Mouse (Mus musculus): ENCODE data around the gene Rab11fip4. TPM values are rescaled to one million over a fixed set of nuclear protein-coding genes. Genes with fewer than 3 reads are reported as not detected.

Gene Rab11fip4
- total RNA-seq, 1 experiment from 2014 or later: 72.3 TPM

DNA sequence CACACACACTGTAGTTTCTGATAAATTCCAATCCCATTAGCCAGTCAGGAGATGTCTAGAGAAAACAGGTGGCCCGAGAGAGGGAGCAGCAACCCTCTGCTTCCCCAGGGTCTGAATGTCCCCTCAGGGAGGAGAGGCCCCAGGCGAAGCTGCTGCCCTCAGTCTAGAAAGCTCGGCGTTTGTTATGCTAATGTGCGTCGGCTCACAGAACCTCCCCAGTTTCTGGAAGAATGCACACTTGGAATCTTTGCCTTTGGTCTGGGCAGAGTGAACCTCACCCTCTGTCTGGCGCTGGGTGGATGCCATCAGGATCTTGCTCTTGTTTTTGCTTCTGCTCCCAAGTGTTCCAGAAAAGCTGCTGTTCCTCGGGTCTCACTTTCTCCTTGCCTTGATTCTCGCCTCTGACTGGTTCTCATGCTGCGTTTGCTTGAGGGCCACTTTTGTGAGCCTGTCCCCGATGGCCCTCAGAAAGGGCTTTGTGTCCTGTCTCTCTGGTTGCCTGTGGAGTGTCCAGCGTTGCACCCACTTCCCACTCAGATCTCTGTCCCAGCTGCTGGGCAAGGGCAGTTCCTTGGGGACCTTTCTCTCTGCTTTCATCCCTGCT is 55.6 kb downstream of the Rab11fip4 start:
- ATAC-seq (ENCODE audit: extremely low read depth, insufficient number of reproducible peaks, low FRiP score, poor library complexity, severe bottlenecking): no peak

- ATAC-seq (ENCODE audit: extremely low read depth, insufficient number of reproducible peaks, low FRiP score, poor library complexity, severe bottlenecking): no peak
Observed at GRCm38 (mm10) chr11:79647071-79647501, 56.1 kb downstream of the Rab11fip4 start.

- ATAC-seq (ENCODE audit: extremely low read depth, insufficient number of reproducible peaks, low FRiP score, poor library complexity, severe bottlenecking): no peak
Observed at GRCm38 (mm10) chr11:79650359-79650835, 59.4 kb downstream of the Rab11fip4 start.

GRCm38 (mm10) chr11:79652257-79652656 is 61.2 kb downstream of the Rab11fip4 start:
- ATAC-seq (ENCODE audit: extremely low read depth, insufficient number of reproducible peaks, low FRiP score, poor library complexity, severe bottlenecking): peak; percentile 59; the same call in 1 of the 2 replicates

DNA sequence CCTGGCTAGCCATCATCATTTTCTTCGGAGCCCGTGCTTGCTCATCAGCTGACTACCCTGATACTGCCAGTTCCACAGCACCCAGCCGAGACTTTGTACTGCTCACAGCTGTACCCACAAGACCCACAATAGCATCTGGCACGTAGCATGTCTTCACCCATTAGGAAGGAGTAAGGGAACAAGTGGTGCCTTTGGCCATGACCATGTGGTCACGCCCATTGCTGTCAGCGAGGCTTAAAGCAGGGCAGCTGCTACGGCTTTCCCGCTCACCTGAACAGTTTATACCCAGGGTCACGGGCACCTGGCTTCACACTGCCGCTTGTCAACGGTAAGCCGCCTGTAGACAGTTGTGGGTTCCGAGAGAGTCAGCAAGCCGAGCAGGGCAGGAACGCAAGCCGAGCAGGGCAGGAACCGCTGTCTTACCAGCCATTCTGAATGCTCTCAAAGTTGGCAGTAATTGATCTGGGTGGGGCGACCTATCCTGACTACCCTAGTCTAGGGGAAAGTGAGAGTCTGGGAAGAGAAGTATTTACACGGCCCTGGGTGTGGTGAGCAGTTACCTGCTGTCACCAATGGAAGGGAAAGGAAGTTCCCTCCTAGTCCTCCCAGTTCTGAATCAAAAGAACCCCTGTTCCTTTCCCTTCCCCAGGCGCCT is 62.0 kb downstream of the Rab11fip4 start:
- ATAC-seq (ENCODE audit: extremely low read depth, insufficient number of reproducible peaks, low FRiP score, poor library complexity, severe bottlenecking): peak; percentile 9; the same call in 1 of the 2 replicates

DNA sequence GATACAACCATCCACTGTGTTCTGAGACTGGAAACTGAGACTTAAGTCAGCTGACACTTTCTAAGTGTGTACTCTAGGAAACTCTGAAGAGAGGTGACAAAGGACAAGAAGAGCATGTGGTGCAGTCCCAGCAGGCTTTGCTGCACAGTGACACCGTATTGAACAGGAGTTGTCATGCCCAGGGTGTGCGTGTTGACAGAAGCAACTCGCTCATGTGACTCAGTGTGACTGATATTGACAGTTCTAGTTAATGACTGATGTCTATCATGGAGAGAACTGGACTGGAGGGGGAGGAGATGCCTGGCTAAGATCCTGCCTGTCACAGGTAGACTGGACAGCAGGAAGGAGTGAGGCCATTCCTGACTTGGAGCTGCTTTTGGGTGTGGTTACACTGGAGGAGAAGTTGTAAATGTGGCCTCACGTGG is 63.4 kb downstream of the Rab11fip4 start:
- no peak for ATAC-seq (ENCODE audit: extremely low read depth, insufficient number of reproducible peaks, low FRiP score, poor library complexity, severe bottlenecking)

GRCm38 (mm10) chr11:79655592-79655991 is 64.6 kb downstream of the Rab11fip4 start:
- ATAC-seq (ENCODE audit: extremely low read depth, insufficient number of reproducible peaks, low FRiP score, poor library complexity, severe bottlenecking): no peak

GRCm38 (mm10) chr11:79656491-79656890 is 65.5 kb downstream of the Rab11fip4 start:
- ATAC-seq (ENCODE audit: extremely low read depth, insufficient number of reproducible peaks, low FRiP score, poor library complexity, severe bottlenecking): no peak

GRCm38 (mm10) chr11:79657053-79657452 is 66.0 kb downstream of the Rab11fip4 start:
- ATAC-seq (ENCODE audit: extremely low read depth, insufficient number of reproducible peaks, low FRiP score, poor library complexity, severe bottlenecking): no peak

- peak; percentile 72 for ATAC-seq (ENCODE audit: extremely low read depth, insufficient number of reproducible peaks, low FRiP score, poor library complexity, severe bottlenecking)
Observed at GRCm38 (mm10) chr11:79658205-79658825, 67.3 kb downstream of the Rab11fip4 start.

DNA sequence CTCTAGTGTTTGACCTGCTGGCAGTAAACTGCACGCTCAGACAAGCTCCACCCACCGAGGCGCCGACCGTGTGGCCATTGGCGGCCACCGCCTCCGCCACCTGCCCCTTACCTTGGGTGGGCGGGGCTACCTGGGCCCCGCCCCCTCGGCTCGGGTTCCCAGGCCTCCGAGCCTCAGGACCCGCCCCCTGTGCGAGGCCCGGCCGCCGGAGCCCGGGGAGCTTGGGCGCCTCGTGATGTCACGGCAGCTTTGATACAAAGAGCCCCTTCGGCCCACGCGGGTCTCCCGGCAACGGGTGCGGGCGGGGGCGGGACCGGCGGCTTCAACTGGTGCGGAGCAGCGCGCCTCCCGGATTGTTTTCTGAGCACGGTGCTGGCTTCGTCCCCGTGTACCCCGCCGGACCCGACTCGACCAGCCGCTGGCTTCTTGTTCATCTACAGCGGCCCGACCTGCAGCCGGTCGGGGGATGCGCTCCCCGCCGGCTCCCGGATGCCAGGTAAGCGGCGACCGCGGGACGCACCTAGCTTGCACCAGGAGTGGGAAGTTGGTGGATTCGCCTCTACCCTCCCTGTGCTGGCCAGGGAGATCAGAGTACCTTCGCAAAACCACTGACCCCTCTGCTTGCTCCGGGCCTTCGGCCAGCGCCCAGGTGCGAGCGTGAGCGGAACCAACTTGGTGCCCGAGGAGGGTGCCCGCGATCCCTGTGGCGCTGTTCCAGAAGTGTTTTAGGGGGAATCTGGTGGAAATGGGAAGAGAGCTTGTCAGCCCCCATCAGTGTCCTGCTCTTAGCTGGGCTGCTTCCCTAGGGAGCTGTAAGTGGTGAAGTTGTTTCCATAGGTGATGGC is 69.6 kb downstream of the Rab11fip4 start:
- peak; percentile 67 for ATAC-seq (ENCODE audit: extremely low read depth, insufficient number of reproducible peaks, low FRiP score, poor library complexity, severe bottlenecking)

GRCm38 (mm10) chr11:79661877-79662545 is 71.0 kb downstream of the Rab11fip4 start:
- no peak for ATAC-seq (ENCODE audit: extremely low read depth, insufficient number of reproducible peaks, low FRiP score, poor library complexity, severe bottlenecking)

DNA sequence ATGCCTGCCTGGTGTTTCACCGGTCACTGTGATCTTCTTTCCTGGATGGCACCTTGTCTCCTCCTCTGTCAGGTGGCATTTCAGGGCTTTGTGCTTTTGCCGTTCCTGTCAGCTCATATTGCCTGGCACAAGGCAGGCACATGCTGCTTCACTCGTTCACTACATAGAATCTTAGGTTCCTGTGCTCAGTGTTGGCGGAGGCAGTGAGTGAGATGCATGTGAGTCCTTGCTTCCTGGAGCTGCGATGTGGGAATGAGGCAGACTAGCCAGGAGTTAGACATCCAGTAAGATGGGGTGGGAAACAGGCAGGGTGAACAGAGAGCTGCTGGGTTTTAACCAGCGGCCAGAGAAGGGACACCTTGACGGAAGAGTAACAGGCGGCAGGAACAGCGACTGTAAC is 72.1 kb downstream of the Rab11fip4 start:
- no peak for ATAC-seq (ENCODE audit: extremely low read depth, insufficient number of reproducible peaks, low FRiP score, poor library complexity, severe bottlenecking)

- no peak for ATAC-seq (ENCODE audit: extremely low read depth, insufficient number of reproducible peaks, low FRiP score, poor library complexity, severe bottlenecking)
Observed at GRCm38 (mm10) chr11:79663570-79663969, 72.6 kb downstream of the Rab11fip4 start.

DNA sequence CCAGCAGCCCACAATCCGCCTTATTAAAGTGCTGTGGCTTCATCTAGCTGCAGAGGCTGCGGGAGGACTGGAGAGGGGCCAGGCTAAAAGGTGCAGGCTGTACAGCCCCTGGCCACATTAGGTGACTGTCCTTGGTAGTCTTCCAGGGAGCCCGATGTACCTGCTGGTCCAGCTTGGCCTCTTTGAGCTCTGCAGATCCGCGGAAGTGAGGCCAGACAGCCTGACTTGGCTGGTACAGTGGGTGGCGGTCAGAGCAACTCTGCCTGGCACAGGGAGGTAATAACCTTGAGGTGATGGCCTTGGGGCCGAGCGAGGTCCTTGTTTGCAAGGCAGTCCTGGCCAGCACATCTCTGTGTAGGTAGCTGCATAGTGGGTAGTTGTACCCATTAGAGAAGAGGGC is 75.5 kb downstream of the Rab11fip4 start:
- no peak for ATAC-seq (ENCODE audit: extremely low read depth, insufficient number of reproducible peaks, low FRiP score, poor library complexity, severe bottlenecking)

GRCm38 (mm10) chr11:79669210-79669609 is 78.2 kb downstream of the Rab11fip4 start:
- ATAC-seq (ENCODE audit: extremely low read depth, insufficient number of reproducible peaks, low FRiP score, poor library complexity, severe bottlenecking): 0 out of 2 replicates have a peak, but pooled peaks have one; percentile 24

- no peak for ATAC-seq (ENCODE audit: extremely low read depth, insufficient number of reproducible peaks, low FRiP score, poor library complexity, severe bottlenecking)
Observed at GRCm38 (mm10) chr11:79669947-79670346, 78.9 kb downstream of the Rab11fip4 start.

- ATAC-seq (ENCODE audit: extremely low read depth, insufficient number of reproducible peaks, low FRiP score, poor library complexity, severe bottlenecking): no peak
Observed at GRCm38 (mm10) chr11:79670411-79670945, 79.5 kb downstream of the Rab11fip4 start.
